Mouse (Mus musculus): ENCODE measurements around the gene Zfp941. TPM values are rescaled to one million over a fixed set of nuclear protein-coding genes. Genes with fewer than 3 reads are reported as not detected.

Gene Zfp941
- polyA plus RNA-seq, 1 experiment from 2014 or later, result 28.3 TPM

DNA sequence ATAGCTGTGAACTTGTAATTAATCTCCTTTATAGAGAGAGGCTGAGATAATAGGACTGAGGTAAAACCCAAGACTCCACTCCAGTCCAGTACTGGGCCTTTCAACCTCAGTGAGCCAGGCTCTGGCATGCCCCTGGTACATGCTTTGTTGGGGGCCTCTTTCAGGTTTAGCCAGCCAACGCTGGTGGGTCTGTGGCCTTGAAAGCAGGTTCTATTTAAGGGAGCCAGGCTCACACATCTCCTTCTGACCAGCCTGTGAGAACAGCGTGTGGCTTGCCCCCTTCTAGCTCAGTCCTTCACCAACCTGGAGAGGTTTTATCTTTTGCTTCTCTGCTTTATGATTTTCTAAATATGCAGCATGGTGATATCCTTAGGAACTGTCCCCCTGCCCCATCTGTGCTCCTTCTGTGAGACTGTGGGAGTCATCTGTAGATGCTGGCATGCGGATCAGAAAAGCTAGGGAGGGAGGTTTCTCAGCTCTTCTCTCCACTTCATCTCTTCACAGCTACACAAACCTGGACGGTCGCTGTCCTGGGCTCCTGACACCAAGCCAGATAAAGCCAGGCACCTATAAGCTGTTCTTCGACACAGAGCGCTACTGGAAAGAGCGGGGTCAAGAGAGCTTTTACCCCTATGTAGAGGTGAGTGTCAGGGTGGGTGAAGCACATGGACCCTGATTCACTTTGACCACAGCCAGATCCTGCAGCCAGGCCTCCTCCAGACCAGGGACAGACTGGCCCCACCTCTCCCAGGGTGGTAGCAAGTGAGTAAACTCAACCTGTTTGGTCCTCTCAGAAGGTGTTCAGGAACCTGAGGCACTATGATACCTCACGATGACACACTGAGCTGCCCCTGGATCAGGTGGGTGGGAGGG is 14.5 kb upstream of the Zfp941 start:
- no peak overlapping the region for H3K9ac ChIP-seq
- ATAC-seq (ENCODE audit: low FRiP score, low read depth), result no peak

DNA sequence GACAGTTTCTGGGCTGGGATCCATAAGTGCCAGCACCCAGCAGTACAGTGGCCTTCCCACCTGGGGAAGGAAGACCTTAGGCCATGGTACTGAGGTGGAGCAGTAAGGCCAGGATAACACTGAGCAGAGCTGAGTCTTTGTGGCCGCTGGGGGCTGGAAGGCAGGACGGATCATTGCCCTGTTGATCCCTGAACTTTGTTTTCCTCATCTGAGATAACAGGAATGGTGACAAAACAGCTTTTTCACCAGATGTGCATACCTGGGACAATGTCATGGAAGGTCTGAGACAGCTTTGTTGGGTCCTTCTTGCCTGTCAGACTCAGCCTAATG is 13.7 kb upstream of the Zfp941 start:
- no peak overlapping the region for H3K4me2 ChIP-seq
- 85% methylated on average over 2 of the region's 2 CpGs for WGBS
- peak; percentile 27; the same call in 1 of the 2 replicates for ATAC-seq (ENCODE audit: low FRiP score, low read depth)
- no peaks in the 10 kb centered on the region for H3K36me3 ChIP-seq
- H3K9me3 ChIP-seq, result no peaks in the 10 kb centered on the region
- H3K4me1 ChIP-seq (replicated peaks), result no peaks in the 10 kb centered on the region
- no peak overlapping the region for H3K4me3 ChIP-seq
- H3K27me3 ChIP-seq, result peaks cover under 1% of the 10 kb centered on the region; the same call in 1 of the 2 replicates
- no peak overlapping the region for H3K9ac ChIP-seq
- no peak overlapping the region for H3K27ac ChIP-seq (replicated peaks)

More for the DNA sequence above, 14.5 kb upstream of the Zfp941 start:
- Histone ChIP-seq H3K27me3 (peaks cover 5% of the 10 kb centered on the region; the same call in 1 of the 2 replicates), H3K4me3 (no peak overlapping the region), H3K36me3 (no peaks in the 10 kb centered on the region), H3K4me1 (replicated peaks) (no peaks in the 10 kb centered on the region), H3K27ac (replicated peaks) (no peak overlapping the region), H3K9me3 (no peaks in the 10 kb centered on the region), H3K4me2 (no peak overlapping the region)
- WGBS, result 89% methylated on average over 9 of the region's 9 CpGs

GRCm38 (mm10) chr7:140834968-140835757 is 13.2 kb upstream of the Zfp941 start, which contains the start of gene Urah:
Gene Urah (plus strand): TSS chr7:140835018.
- H3K36me3 ChIP-seq, result no peaks in the 10 kb centered on the region
- H3K9ac ChIP-seq, result no peak within 1 kb of the TSS
- no peak within 1 kb of the TSS for H3K4me2 ChIP-seq
- no peaks in the 10 kb centered on the region for H3K9me3 ChIP-seq
- ATAC-seq (ENCODE audit: low FRiP score, low read depth), result no peak
- WGBS, result 48% methylated on average over 20 of the region's 20 CpGs
- no peaks in the 10 kb centered on the region for H3K27me3 ChIP-seq
- H3K4me1 ChIP-seq (replicated peaks), result no peaks in the 10 kb centered on the region
- H3K4me3 ChIP-seq, result no peak within 1 kb of the TSS
- H3K27ac ChIP-seq (replicated peaks), result no peak within 1 kb of the TSS

- Histone ChIP-seq H3K4me1 (replicated peaks) (no peaks in the 10 kb centered on the region), H3K9me3 (no peaks in the 10 kb centered on the region), H3K4me3 (no peak overlapping the region), H3K9ac (no peak overlapping the region), H3K4me2 (no peak overlapping the region), H3K36me3 (no peaks in the 10 kb centered on the region), H3K27me3 (no peaks in the 10 kb centered on the region), H3K27ac (replicated peaks) (no peak overlapping the region)
- WGBS, result 80% methylated on average over 4 of the region's 4 CpGs
- no peak for ATAC-seq (ENCODE audit: low FRiP score, low read depth)
These were observed 11.4 kb upstream of the Zfp941 start for GRCm38 (mm10) chr7:140833341-140833740.

DNA sequence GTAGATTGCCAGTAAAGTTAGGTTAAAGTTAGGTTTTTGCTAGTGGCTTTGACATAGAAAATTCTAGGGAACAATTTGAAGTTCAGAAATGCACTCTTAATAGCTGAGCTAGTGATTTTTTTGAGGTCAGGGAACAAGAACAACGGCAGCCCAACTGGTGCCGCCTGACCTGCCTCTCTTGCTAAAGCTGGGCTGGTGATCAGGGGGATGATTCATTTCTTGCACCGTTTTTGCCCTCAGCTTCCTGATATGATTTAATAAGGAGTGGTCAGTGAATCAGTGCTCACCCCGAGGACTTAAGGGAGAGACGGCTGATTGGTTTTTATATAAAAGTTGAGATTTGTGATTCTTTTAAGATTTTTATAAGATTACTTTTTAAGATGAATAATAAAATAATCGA is 9.5 kb upstream of the Zfp941 start:
- no peak for ATAC-seq (ENCODE audit: low FRiP score, low read depth)
- no peak overlapping the region for H3K9ac ChIP-seq
- no peak overlapping the region for H3K27ac ChIP-seq (replicated peaks)
- no peaks in the 10 kb centered on the region for H3K36me3 ChIP-seq
- H3K9me3 ChIP-seq, result no peaks in the 10 kb centered on the region
- no peak overlapping the region for H3K4me3 ChIP-seq
- H3K27me3 ChIP-seq, result no peaks in the 10 kb centered on the region
- WGBS, result 69% methylated on average over 6 of the region's 6 CpGs
- no peak overlapping the region for H3K4me2 ChIP-seq
- H3K4me1 ChIP-seq (replicated peaks), result 0 out of 2 replicates have a peak, but pooled peaks cover 4% of the 10 kb centered on the region

GRCm38 (mm10) chr7:140828171-140828881 is 6.3 kb upstream of the Zfp941 start:
- no peaks in the 10 kb centered on the region for H3K9me3 ChIP-seq
- no peak overlapping the region for H3K4me3 ChIP-seq
- WGBS, result 46% methylated on average over 8 of the region's 8 CpGs
- H3K27me3 ChIP-seq, result 0 out of 2 replicates have a peak, but pooled peaks cover 3% of the 10 kb centered on the region
- peak overlapping the region; percentile 17; the same call in 1 of the 2 replicates for H3K9ac ChIP-seq
- H3K4me1 ChIP-seq (replicated peaks), result 0 out of 2 replicates have a peak, but pooled peaks cover 4% of the 10 kb centered on the region
- ATAC-seq (ENCODE audit: low FRiP score, low read depth), result peak; percentile 66; the same call in 1 of the 2 replicates
- H3K36me3 ChIP-seq, result no peaks in the 10 kb centered on the region
- H3K4me2 ChIP-seq, result 0 out of 2 replicates have a peak overlapping the region, but pooled peaks have one; percentile 1
- H3K27ac ChIP-seq (replicated peaks), result 0 out of 2 replicates have a peak overlapping the region, but pooled peaks have one; percentile 42

DNA sequence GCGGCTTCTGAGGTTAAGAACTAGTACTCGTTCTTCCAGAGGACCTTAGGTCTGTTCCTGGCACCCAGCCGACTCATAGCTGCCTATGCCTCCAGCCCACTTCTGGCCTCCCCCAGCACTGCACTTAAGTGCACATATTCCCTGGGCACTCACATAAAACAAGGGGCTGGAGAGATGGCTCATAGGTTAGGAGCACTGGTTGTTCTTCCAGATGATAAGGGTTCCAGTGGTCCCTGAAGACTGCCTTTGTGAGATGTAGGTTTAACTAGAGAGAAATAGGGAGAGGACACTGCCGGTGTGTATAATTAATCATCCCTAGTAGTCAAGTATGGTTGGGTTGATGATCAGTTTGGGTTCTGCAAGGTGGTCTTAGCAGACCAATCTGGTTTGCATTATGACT is 753 bp upstream of the Zfp941 start:
- H3K4me1 ChIP-seq (replicated peaks), result peaks cover 18% of the 10 kb centered on the region
- WGBS, result 91% methylated on average over 4 of the region's 4 CpGs
- no peak overlapping the region for H3K4me3 ChIP-seq
- H3K9me3 ChIP-seq, result no peaks in the 10 kb centered on the region
- ATAC-seq (ENCODE audit: low FRiP score, low read depth), result no peak
- H3K27ac ChIP-seq (replicated peaks), result no peak overlapping the region
- H3K4me2 ChIP-seq, result no peak overlapping the region
- H3K27me3 ChIP-seq, result 0 out of 2 replicates have a peak, but pooled peaks cover 3% of the 10 kb centered on the region
- H3K9ac ChIP-seq, result no peak overlapping the region
- peaks cover 5% of the 10 kb centered on the region for H3K36me3 ChIP-seq

DNA sequence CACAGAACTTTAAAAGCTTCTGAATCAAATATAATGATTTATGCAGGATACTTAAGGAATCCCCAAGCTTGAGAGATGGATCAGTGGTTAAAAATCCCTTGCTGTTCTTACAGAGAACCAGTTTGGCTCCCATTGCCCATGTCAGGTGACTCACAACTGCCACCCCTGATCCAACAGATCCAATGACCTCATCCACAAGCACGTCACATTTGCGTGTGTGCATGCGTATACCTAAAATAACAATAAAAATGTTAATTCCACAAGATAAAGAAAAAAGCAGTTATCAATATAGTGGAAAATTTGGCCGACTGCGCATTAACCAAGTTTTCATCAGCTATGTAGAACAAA is 699 bp downstream of the Zfp941 start:
- 41% methylated on average over 5 of the region's 5 CpGs for WGBS
- peaks cover 27% of the 10 kb centered on the region for H3K4me1 ChIP-seq (replicated peaks)
- H3K27me3 ChIP-seq, result 0 out of 2 replicates have a peak, but pooled peaks cover 3% of the 10 kb centered on the region
- H3K9me3 ChIP-seq, result no peaks in the 10 kb centered on the region
- ATAC-seq (ENCODE audit: low FRiP score, low read depth), result peak; percentile 59
- H3K4me2 ChIP-seq, result peak overlapping the region; percentile 59
- peak overlapping the region; percentile 67 for H3K9ac ChIP-seq
- H3K4me3 ChIP-seq, result peak overlapping the region; percentile 67
- peak overlapping the region; percentile 94 for H3K27ac ChIP-seq (replicated peaks)
- peaks cover 9% of the 10 kb centered on the region for H3K36me3 ChIP-seq

DNA sequence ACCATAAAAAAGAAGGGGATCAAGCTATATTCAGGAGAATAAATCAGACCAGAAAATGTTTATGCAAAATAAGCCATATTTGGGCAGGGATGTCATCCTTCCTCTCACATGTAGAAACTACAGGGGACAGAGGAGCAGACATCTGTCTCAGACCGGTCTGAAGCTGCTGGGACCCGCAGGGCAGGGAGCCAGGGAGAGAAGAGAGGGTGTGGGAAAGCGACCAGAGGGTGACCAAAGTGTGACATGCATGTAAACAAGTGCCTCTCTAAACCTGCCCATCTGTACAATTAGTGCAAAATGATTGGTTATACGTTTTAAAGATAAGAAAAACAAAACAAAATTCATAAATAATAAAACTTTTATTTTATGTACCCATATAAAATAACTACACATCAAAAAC is 1.8 kb downstream of the Zfp941 start:
- Histone ChIP-seq H3K9ac (no peak overlapping the region), H3K4me1 (replicated peaks) (peaks cover 27% of the 10 kb centered on the region), H3K27me3 (0 out of 2 replicates have a peak, but pooled peaks cover 3% of the 10 kb centered on the region), H3K4me3 (no peak overlapping the region), H3K27ac (replicated peaks) (no peak overlapping the region), H3K4me2 (peak overlapping the region; percentile 44), H3K9me3 (no peaks in the 10 kb centered on the region), H3K36me3 (peaks cover 9% of the 10 kb centered on the region)
- peak; percentile 43; the same call in 1 of the 2 replicates for ATAC-seq (ENCODE audit: low FRiP score, low read depth)
- 50% methylated on average over 4 of the region's 4 CpGs for WGBS

DNA sequence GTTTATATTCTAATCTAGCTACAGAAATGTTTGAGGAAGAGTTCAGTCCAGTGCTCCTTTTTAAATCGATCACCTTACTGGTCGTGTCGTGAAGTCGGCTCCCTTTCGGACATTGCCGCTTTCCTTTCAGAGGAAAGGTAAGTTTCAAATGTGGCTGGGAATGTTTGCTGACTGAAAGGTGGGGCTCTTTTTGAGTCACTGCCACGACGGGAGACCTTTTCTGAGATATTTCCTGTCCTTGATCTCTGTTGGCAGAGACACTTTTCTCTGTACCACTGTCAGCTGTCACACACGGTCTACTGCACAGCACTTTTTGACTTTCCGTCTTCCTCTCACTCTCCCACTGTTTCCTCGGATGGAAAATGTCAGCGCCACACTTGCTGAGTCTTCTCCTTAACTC is 9.1 kb downstream of the Zfp941 start:
- H3K4me1 ChIP-seq (replicated peaks), result peaks cover 11% of the 10 kb centered on the region; the same call in 1 of the 2 replicates
- H3K27ac ChIP-seq (replicated peaks), result no peak overlapping the region
- peaks cover 44% of the 10 kb centered on the region for H3K36me3 ChIP-seq
- no peaks in the 10 kb centered on the region for H3K9me3 ChIP-seq
- 92% methylated on average over 12 of the region's 12 CpGs for WGBS
- no peak overlapping the region for H3K4me3 ChIP-seq
- H3K9ac ChIP-seq, result no peak overlapping the region
- H3K4me2 ChIP-seq, result no peak overlapping the region
- ATAC-seq (ENCODE audit: low FRiP score, low read depth), result no peak
- no peaks in the 10 kb centered on the region for H3K27me3 ChIP-seq

DNA sequence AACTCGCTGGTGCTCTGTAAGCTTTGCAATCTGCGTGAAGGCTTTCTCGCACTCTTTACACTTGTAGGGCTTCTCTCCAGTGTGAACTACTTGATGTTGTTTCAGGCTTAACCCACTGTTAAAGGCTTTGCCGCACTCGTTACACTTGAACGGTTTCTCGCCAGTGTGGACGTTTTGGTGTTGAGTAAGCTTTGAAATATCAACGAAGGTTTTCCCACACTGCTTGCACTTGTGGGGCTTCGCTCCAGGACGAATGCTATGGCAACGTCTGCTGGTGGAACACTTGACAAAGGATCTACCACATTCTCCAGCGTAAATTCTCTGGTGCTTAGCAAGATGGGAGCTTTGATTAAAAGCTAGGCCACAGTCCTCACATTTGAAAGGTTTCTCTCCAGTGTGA is 10.3 kb downstream of the Zfp941 start:
- no peak overlapping the region for H3K4me2 ChIP-seq
- H3K27ac ChIP-seq (replicated peaks), result peak overlapping the region; percentile 23; the same call in 1 of the 2 replicates
- no peaks in the 10 kb centered on the region for H3K27me3 ChIP-seq
- no peak overlapping the region for H3K4me3 ChIP-seq
- H3K4me1 ChIP-seq (replicated peaks), result no peaks in the 10 kb centered on the region
- no peak overlapping the region for H3K9ac ChIP-seq
- 83% methylated on average over 13 of the region's 13 CpGs for WGBS
- H3K9me3 ChIP-seq, result no peaks in the 10 kb centered on the region
- peaks cover 40% of the 10 kb centered on the region for H3K36me3 ChIP-seq
- ATAC-seq (ENCODE audit: low FRiP score, low read depth), result 0 out of 2 replicates have a peak, but pooled peaks have one; percentile 45

Data from hindbrain, embryonic 15.5 days (tissue).